Mouse (Mus musculus) liver, adult 2 months (tissue): ENCODE data around the gene Mgp. TPM values are rescaled to one million over a fixed set of nuclear protein-coding genes. Genes with fewer than 3 reads are reported as not detected.
"Not testable (repeated sequence)": the region's sequence is repeated elsewhere in the genome, so short reads cannot be mapped to it uniquely, and the experiment has no call there.

Source experiments
- DNase-seq: peaks from one replicate; pipeline ENCODE4 v3.0.0-alpha.2; 2011; ENCODE audit warnings: low read depth, low spot score; ENCODE audit errors: extremely low read depth
- H3K27ac ChIP-seq: fragments of 200-500 bp; replicated peaks from 2 replicates; pipeline ENCODE4 v1.5.1; 2012; ENCODE audit warnings: low read depth, mild to moderate bottlenecking, control low read depth, inconsistent platforms, low read length; ENCODE audit not compliant: insufficient read depth
- H3K27me3 ChIP-seq: fragments of 200-500 bp; 2 replicates; pipeline ENCODE4 v1.6.1; 2012; ENCODE audit warnings: mild to moderate bottlenecking, moderate library complexity, low read length, inconsistent platforms; ENCODE audit not compliant: control insufficient read depth, insufficient read depth
- H3K36me3 ChIP-seq: fragments of 200-500 bp; 2 replicates; pipeline ENCODE4 v1.6.1; 2012; ENCODE audit warnings: low read length, inconsistent platforms; ENCODE audit not compliant: control insufficient read depth, insufficient read depth
- H3K4me1 ChIP-seq: fragments of 200-500 bp; 2 replicates; pipeline ENCODE4 v1.6.1; 2011; ENCODE audit warnings: low read length; ENCODE audit not compliant: control insufficient read depth, insufficient read depth
- H3K4me3 ChIP-seq: fragments of 200-500 bp; 2 replicates; pipeline ENCODE4 v1.5.1; 2011; ENCODE audit warnings: low read depth, mild to moderate bottlenecking, control low read depth, low read length, moderate library complexity; ENCODE audit not compliant: insufficient read depth
- H3K79me2 ChIP-seq: fragments of 200-500 bp; 2 replicates; pipeline ENCODE4 v1.6.1; 2012; ENCODE audit warnings: inconsistent platforms, mild to moderate bottlenecking, low read length, moderate library complexity; ENCODE audit not compliant: control insufficient read depth, insufficient read depth
- H3K9ac ChIP-seq: fragments of 200-500 bp; 2 replicates; pipeline ENCODE4 v1.6.1; 2012; ENCODE audit warnings: low read depth, mild to moderate bottlenecking, control low read depth, inconsistent platforms, low read length
- CTCF ChIP-seq: fragments of 200-500 bp; IDR thresholded peaks from 2 replicates; pipeline ENCODE4 v1.5.1; 2011; ENCODE audit warnings: low read depth, low read length, control low read depth
- POLR2A ChIP-seq: fragments of 200-500 bp; IDR thresholded peaks from 2 replicates; pipeline ENCODE4 v1.6.1; 2011; ENCODE audit warnings: low read length, control low read depth; ENCODE audit not compliant: insufficient read depth; ENCODE audit errors: extremely low read depth
- WGBS: fragments of 180-500 bp; shearing (Covaris S2); methylation state at CpG from one replicate; pipeline ENCODE4 v1.1.7; 2018; 5-methylcytosine and 5-hydroxymethylcytosine counted together
- polyA plus RNA-seq: library from polyadenylated mRNA; depleted of rRNA; stranded (reverse); fragments of >200 nt; gene quantifications from 2 replicates; pipeline ENCODE4 v1.2.3, GENCODE M21; 2012
- total RNA-seq: library from RNA; depleted of rRNA; stranded (reverse); fragments of >200 nt; gene quantifications from 2 replicates; pipeline ENCODE4 v1.2.3, GENCODE M21; 2014

The Mgp gene
- total and polyA plus RNA-seq, 2 experiments, result 7.3 to 10.0 TPM

- DNase-seq, result no peak
- peak overlapping the region; percentile 63 for H3K27ac ChIP-seq
- no peaks in the 10 kb centered on the region for H3K27me3 ChIP-seq
- H3K4me3 ChIP-seq, result no peak overlapping the region
- no peaks in the 10 kb centered on the region for H3K36me3 ChIP-seq
- no peak overlapping the region for H3K9ac ChIP-seq
- whole genome bisulfite sequencing, result 51% methylated on average over 15 of the region's 15 CpGs
- H3K79me2 ChIP-seq, result no peaks in the 10 kb centered on the region
- H3K4me1 ChIP-seq, result peaks cover 2% of the 10 kb centered on the region
- TF ChIP-seq POLR2A, result no peak
- no peak for TF ChIP-seq CTCF
These were observed 19.1 kb upstream of the Mgp start for GRCm38 (mm10) chr6:136894532-136895339.

- Histone ChIP-seq H3K79me2 (no peaks in the 10 kb centered on the region), H3K27me3 (no peaks in the 10 kb centered on the region), H3K9ac (no peak overlapping the region), H3K36me3 (no peaks in the 10 kb centered on the region), H3K4me1 (peaks cover 2% of the 10 kb centered on the region), H3K27ac (no peak overlapping the region), H3K4me3 (no peak overlapping the region)
- DNase-seq, result no peak
- TF ChIP-seq CTCF (no peak), POLR2A (no peak)
- WGBS, result 84% methylated on average over 2 of the region's 2 CpGs
These were observed 16.4 kb upstream of the Mgp start for GRCm38 (mm10) chr6:136892002-136892401.

GRCm38 (mm10) chr6:136889554-136889953, 13.9 kb upstream of the Mgp start:
- 87% methylated on average over 6 of the region's 6 CpGs for WGBS
- H3K79me2 ChIP-seq, result no peaks in the 10 kb centered on the region
- H3K27me3 ChIP-seq, result no peaks in the 10 kb centered on the region
- H3K4me3 ChIP-seq, result no peak overlapping the region
- H3K27ac ChIP-seq, result no peak overlapping the region
- no peak for TF ChIP-seq POLR2A
- TF ChIP-seq CTCF, result no peak
- no peak overlapping the region for H3K9ac ChIP-seq
- H3K36me3 ChIP-seq, result no peaks in the 10 kb centered on the region
- H3K4me1 ChIP-seq, result peaks cover 2% of the 10 kb centered on the region; the same call in 1 of the 2 replicates
- DNase-seq, result no peak

GRCm38 (mm10) chr6:136889067-136889466, 13.4 kb upstream of the Mgp start:
- Histone ChIP-seq H3K4me3 (no peak overlapping the region), H3K9ac (no peak overlapping the region), H3K4me1 (no peaks in the 10 kb centered on the region), H3K27me3 (no peaks in the 10 kb centered on the region), H3K27ac (no peak overlapping the region), H3K79me2 (no peaks in the 10 kb centered on the region), H3K36me3 (no peaks in the 10 kb centered on the region)
- no peak for TF ChIP-seq CTCF
- no peak for TF ChIP-seq POLR2A
- no peak for DNase-seq
- 92% methylated on average over 6 of the region's 6 CpGs for WGBS

GRCm38 (mm10) chr6:136887854-136888253, 12.2 kb upstream of the Mgp start:
- no peak for TF ChIP-seq POLR2A
- TF ChIP-seq CTCF, result no peak
- no peaks in the 10 kb centered on the region for H3K4me1 ChIP-seq
- no peaks in the 10 kb centered on the region for H3K27me3 ChIP-seq
- peak overlapping the region; percentile 48 for H3K27ac ChIP-seq
- no peaks in the 10 kb centered on the region for H3K36me3 ChIP-seq
- H3K79me2 ChIP-seq, result no peaks in the 10 kb centered on the region
- no peak overlapping the region for H3K4me3 ChIP-seq
- peak; percentile 32 for DNase-seq
- WGBS, result 61% methylated on average over 9 of the region's 9 CpGs
- no peak overlapping the region for H3K9ac ChIP-seq

GRCm38 (mm10) chr6:136884766-136885165, 9.1 kb upstream of the Mgp start:
- not testable (repeated sequence) for H3K79me2 ChIP-seq, H3K27ac ChIP-seq, H3K27me3 ChIP-seq, H3K4me3 ChIP-seq, H3K36me3 ChIP-seq, H3K9ac ChIP-seq, H3K4me1 ChIP-seq
- WGBS, result 36% methylated on average over 1 of the region's 1 CpGs
- peak; percentile 19 for DNase-seq
